Mouse (Mus musculus) CD4-positive, CD25-positive, alpha-beta regulatory T cell, adult 4 months (primary cell): ENCODE results near the gene Grin2d. TPM values are rescaled to one million over a fixed set of nuclear protein-coding genes. Genes with fewer than 3 reads are reported as not detected.

Experiments
- ATAC-seq: one replicate; pipeline ENCODE4 v1.8.0; 2017
- polyA plus RNA-seq, 2 experiments: library from polyadenylated mRNA; unstranded; fragments of 100-300 nt; shearing (Covaris generic); gene quantifications; one replicate each; pipeline ENCODE4 v1.2.1; 2017

The Grin2d gene
- polyA plus RNA-seq, 2 experiments from 2014 or later: 0.23 TPM; not detected in 1

DNA sequence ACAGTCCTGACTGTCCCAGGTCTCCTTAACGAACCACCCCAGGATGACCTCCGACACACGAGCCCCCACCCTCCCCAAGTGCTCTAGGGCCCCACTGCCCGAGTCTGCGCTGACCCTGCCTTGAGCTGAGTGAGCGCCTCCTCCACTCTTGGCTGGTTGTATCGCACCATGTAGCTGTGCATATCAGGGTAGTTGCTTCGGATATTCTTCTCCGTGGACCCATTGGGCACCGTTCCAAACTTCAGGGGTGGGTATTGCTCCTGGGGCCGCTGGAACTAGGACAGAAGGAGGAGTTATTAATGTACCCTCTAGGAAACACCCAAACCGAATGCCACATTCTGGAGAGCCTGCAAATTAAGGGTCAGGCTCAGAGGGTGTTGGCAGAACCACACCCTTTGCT, 25.1 kb downstream of the Grin2d start:
- ATAC-seq: no peak

DNA sequence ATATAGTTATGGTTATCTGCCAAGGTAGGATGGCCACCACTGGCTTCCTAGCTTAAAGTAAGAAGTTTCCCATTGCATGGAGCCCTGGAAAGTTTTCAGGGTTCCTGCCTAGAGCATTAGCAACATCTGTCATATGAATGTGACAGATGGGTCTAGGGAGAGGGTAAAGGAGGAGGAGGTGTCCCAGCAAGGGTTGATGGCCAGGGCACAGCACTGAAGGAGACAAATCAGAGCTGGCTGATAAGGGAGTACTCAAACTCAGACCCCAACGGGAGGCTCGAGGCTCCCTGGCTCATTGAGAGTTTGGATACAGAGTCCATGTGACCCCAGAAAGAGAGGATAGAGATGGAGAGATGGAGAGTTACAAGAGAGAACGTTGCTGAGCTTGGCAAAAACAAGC, 27.5 kb downstream of the Grin2d start:
- no peak for ATAC-seq

DNA sequence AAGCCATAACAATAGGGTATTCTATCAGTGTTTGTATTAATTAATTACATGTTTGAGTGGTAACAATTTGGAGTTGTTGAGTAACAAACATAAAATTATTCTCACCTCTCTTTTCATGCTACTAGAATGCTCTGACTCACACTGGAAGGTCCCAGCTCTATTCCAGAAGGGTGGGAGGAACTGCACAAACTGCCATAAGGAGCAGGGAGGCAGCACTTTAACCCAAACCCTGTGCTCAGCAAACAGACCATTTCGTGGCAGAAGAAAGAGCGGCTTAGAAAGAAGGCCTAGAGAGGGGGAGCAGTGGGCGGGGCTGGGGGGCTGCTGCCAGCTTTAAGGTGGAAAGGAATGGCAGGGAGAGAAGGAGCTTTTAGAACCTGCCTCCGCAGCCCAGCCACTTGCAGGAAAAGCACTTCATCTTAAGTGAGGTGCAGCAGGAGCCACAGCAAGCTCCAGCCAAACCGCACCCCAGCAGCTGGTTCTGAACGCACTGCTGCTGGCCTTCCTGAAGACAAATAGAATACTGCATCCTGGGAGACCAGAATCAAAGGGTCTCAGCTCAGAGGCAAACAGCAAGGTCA, 29.6 kb downstream of the Grin2d start:
- no peak for ATAC-seq

DNA sequence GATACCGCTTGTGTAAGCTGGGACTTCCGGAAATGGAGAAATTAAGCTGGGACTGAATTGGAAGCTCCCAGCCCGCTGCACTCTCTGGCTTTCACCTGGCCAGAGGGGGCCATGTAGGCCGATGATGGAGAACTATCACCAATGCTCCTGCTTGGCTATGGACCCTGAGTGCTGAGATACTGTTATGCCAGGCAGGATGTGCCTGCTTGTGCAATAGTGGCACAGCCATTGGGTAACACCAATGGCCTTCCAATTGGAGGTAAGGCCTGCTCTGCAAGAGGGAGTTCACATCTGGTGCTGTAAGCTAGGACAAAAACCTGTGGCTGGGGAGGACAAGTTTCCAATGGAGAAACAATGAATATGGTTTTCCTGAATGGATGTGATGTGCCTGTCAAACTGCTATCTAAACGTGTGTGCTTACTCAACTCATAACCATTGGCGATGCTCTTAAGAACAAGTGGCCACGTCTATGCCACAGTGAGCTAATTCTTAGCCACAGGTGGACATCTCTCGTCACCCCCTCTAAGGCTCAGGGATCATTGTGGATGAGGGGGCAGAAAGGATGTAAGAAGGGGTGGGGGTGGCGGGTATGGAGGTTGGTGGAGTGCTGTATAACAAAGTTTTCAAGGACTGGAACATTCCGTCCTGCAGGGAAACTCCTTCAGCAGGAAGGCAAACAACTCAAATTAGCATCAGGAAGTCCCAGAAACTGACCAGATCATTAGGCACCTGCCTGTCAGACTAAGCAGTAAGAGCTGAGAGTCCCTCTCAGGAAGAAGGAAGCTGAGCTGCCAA, 35.0 kb downstream of the Grin2d start:
- no peak for ATAC-seq

DNA sequence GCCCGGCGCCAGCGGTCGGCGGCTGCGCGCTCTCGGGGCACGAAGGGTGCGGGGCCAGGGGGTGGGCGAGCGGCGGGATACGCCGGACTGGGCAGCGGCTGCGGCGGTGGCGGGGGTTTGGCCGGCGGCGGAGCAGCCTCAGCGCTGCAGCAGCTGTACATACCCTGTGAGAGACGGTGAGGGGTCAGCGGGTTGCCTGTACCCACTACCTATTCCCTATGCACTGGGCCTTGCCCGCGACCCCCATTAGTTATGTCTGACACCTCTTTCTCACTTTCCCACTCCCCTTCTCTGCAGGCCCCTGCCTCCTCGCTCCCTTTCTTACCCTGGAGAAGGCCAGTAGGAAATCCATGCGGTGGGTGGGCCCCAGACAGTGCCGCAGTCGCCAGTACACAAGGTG, 44.3 kb downstream of the Grin2d start:
- ATAC-seq: no peak

DNA sequence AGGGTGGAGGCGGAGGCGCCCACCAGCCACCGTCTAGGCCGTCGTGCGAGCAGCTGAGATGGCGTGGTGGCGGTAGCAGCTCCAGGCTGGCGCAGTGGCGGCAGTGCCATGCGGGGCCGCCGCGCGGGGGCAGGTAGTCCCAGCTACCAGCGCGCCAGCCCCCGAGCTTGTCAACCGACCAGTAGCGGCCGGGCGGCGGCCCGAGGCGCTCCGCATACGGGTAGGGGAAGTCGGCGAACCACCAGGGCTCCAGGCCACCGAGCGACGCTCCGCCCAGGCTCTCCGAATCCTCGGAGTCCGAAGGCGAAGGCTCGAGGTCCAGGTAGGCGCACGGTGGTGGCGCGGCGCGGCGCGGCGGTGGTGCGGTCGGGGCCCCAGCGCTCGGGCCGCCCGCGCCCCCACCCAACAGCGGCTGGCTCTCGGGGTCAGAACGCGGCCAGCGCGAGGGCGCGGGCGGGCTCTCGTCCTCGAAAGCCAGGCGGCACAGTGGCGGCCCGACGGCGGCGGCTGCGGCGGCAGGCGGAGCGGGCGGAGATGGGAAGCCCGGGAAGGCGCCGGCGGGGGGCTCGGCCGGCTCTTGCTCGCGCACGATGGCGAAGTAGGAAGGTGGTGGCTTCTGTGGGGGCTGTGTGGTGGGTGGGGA, 44.9 kb downstream of the Grin2d start:
- ATAC-seq: no peak

DNA sequence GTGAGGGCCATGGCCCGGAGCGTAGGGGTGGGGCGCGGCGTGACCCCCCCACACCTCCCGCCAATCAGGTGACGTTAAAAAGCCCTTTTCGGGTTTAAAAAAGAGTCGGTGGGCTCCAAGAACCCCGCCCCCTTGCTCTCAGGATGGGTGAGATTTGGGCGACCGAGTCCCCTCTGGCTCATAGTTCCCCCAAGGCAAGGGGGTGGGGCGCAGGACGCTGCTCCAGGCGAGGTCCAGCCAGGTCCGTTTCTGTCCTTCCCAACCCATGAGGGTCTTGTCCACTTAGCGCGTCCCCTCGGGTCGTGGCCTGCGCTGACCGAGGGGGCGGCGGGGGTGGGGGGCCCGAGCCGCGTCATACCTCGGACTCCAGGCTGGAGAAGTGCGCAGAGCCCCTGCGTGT, 45.8 kb downstream of the Grin2d start:
- no peak for ATAC-seq

DNA sequence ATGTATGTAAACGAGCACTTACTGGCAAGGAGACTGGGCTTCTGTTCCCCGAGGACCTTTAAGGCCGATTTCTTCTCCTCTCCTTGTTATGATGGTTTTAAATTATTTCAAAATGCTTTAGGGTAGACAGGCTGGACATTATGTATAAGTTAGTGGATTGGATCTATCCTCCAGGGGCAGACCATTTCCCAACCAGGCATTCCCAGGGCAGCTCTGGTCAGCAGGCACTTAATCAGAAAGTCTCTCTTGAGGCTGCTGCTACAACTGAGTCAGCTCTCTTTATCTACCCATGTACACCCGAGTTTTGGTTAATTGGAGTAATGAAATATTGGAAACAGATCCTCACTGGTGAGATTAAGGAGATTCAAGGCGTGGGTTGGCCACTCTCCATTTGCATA, 47.1 kb downstream of the Grin2d start:
- ATAC-seq: no peak

DNA sequence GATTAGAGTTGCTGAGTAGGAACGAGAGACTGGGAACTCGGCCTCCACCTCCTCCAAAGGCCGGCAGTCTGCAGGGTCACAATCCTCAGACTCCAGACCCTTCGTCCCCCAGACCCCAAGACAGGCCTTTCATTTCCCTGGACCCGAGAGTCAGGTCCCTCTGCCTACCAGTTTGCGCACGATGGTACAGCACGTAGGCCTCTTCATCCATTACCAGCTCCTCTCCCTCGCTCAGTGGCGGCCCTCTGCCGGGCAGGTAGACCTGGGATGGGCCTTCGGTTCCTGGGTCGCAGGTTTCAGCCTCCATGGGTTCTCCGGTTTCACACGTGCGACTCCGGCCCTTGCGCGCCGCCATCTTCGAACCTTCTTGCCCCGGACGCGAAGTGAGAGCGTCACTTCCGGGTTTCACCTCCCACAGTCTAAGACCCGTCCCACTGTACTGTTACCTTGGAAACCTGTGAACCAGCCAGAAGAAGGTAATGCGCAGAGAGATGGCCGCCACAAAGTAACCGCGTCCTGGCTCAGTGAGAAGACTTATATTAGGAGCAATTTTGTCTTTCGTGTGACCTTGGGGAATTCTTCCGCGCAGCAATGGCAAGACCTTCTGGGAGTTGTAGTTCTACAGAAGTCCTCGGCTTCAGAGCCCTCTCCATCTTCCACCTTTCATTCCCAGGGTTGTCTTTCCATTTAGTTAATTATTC, 47.6 kb downstream of the Grin2d start, which contains the start of gene Grwd1:
Gene Grwd1 (minus strand): TSS at position 518 of the 701 bp plus-strand sequence.
- ATAC-seq: peak; percentile 100

DNA sequence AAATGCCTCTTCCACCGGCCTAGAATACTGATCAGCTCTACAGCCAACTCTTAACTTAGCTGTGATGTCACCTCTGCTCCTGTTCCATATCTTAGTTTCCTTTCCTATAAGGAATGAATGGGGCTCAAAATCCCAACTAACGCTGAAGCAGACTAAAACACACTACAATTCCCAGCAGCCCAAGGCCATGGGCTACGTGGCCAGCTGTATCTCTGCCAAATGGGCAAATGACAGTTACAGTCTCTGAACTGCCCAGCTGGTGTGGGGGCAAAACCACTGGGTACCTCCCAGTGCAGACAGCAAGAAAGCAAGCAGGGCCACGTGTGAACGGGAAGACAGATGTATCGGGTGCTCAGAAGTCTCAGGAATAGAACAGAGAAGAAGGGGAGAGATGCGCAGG, 51.5 kb downstream of the Grin2d start:
- ATAC-seq: no peak

DNA sequence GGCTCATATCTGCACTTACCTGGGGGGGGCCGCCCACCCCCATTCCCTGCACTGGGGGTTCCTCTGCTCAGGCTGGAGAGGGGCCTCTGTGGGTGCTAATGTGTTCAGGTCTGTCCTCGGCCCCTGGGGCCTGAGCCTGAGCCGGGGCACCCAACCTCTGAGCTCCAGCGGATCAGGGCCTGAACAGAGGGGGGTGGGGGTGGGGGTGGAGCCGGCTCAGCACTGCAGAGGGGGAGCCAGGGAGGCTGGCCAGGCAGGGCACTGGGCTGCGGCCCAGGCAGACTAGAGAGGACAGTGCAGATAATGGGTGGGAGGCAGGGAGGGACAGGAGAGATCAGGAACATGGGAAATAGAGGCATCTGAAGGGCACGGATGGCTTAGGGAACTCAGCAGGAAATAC, 53.6 kb downstream of the Grin2d start, which contains the start of gene Kcnj14:
Gene Kcnj14 (minus strand): TSS at position 185 of the 400 bp plus-strand sequence.
- no peak for ATAC-seq

DNA sequence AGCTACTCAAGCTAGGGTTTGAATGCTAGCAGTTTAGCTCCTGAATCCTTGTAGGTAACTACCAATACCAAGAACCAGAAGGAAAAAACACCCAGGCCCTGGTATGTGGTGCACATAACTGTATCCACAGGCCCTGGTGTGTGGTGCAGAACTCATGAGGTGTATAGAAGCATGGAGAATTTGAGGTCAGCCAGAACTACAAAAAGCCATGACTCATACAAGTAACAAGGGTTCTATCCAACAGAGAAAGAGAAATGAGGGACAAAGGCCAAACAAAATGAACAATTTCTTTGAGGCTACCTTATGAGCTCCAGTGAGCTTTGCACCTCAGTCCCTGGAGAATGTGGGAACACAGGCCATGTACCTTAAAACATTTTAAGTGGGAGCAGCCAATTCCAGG, 57.3 kb downstream of the Grin2d start:
- no peak for ATAC-seq

DNA sequence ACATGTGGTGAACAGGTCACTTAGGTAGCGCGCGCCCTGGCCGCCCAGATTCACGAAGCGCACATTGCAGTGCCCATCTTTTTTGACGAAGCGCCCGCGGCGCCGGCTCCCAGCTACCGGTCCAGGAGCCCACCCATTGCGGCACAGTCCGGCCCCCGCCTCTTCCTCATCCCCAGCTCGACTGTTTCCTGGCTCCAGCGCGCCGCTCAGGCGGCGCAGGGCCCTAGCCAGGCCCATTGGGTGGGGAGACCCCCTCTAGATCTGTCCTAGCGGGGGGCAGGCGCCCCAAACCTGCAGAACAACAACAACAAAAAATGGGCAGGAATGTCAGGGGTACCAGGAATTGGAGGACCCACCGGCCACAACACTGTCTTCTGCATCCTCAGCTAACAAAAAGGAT, 58.3 kb downstream of the Grin2d start:
- ATAC-seq: no peak

DNA sequence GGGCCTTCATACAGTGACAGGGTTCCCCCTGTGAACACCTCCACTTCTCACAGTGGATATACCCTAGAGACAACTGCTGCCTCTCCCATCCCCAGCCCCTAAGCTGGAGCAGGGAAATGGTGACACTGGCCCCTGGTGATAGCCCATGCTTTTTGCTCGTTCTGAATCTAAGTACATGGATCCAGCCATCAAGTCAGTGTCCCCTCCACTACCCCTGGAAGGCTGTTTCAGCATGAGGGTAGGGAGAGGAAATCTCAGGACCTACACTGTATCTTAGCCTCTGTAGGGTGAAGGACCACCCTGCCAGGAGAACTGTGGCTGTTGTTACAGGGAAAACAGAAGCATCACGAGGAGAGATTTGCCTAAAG, 62.2 kb downstream of the Grin2d start:
- no peak for ATAC-seq

DNA sequence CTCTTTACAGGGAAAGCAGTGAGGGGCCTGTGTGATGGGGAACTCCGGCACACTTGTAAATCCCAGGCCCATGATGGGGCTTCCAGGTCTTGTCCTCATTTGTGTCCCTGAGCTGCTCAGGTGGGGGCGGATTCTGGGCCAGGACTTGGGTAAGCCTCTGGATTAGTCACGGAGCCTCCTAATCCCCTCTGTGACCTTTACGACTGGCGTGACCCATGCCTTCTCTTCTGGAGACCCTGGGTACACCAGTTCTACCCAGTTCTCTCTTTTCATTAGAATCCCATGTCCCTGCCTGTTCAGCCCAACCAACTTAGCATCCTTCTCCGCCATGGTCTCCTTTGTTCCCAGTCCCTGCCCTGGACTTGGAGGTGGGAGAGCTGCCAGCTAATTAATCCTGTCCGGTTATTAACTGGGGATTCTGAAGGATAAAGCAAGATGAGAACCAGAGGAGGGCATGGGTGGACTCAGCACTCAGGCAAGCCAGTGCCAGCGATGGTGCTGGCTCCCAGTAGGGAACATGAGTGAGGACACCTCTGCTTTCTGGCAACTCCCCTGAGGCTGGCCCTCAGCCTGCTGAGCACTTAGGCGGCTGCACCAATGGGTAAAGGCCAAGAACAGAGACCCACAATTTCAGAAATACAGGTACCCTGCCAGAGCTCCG, 62.7 kb downstream of the Grin2d start:
- ATAC-seq: no peak

DNA sequence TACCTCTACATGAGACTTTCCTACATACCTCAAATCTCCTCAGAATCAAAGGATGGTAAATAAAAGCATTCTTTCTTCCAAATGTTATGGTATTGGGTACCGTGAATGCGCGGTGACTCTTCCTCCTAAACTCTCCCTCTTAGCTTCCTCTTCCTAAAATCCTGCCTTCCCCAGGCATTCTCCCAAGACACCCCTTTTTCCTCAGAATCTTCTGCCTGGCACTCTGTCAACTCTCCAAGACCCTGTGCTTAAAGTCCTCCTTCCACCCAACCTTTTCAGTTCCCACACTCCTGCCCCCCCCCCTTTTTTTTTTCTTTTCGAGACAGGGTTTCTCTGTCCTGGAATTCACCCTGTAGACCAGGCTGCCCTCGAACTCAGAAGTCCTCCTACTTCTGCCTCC, 63.3 kb downstream of the Grin2d start:
- ATAC-seq: no peak

DNA sequence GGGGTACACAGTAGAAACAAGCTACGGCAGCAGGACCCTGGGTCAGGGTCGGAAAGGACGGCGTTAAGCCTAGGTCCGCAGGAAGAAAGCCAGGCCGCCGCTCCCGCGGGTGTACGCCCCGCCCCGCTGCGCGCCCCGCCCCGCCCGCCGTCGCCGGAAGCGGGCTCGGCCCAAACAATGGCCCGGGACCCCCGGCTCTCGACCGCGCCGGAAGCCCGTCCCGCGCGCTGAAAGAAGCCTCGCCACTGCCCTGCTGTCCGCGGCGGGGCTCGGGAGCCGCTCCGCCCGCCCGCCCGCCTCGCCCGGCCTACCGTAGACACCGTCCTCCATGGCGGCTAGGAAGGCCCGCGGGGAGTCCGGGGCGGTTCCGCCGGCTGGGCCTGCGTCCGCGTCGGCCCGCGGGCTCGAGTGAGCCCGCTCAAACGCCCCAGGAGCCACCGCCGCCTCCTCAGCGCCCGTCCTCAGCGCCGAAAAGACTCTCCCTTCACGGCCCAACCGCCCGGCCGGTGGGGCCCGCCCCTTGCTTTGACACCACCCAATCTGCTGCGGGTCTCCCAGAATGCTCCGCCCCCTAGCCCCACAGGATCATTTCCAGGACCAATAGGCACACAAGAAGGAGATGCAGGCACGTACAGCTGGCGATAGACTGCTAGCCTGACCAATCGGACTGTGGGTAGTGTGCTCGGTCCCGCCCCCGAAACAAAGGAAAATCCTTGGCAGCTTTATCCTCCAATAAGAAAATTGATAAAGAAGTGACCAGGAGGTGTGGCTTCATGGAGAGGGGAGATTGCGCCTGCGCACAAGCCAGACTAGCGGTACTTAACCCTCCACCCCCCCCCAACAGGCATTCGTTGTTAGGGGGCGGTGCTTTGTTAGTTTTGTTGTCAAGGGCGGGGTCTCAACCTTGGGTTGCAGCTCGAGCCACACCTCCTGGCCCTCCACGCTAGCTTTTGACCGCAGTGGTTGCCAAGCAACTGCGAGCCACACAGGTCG, 64.1 kb downstream of the Grin2d start, which contains the start of gene Cyth2:
Gene Cyth2 (minus strand): TSS at position 795 of the 993 bp plus-strand sequence.
- peak; percentile 95 for ATAC-seq

DNA sequence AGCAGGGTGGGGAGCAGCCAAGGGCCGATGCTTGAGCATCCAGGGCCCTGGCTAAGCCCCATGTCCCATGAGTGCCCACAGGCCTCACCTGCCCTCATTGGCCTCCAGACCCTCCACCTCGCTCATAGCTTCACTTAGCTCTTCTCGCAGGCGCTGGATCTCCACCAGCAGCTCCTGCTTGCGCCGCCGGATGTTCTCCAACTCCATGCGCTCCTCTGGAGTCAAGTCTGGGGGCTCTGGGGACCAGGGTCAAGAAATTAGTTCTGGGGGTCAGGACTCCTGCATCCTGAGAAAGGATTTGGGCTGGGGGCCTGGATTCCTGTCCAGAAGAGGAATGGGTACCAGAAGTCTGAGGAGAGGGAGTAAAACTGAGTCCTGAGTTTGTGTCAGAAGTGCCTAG, 65.3 kb downstream of the Grin2d start:
- ATAC-seq: no peak

DNA sequence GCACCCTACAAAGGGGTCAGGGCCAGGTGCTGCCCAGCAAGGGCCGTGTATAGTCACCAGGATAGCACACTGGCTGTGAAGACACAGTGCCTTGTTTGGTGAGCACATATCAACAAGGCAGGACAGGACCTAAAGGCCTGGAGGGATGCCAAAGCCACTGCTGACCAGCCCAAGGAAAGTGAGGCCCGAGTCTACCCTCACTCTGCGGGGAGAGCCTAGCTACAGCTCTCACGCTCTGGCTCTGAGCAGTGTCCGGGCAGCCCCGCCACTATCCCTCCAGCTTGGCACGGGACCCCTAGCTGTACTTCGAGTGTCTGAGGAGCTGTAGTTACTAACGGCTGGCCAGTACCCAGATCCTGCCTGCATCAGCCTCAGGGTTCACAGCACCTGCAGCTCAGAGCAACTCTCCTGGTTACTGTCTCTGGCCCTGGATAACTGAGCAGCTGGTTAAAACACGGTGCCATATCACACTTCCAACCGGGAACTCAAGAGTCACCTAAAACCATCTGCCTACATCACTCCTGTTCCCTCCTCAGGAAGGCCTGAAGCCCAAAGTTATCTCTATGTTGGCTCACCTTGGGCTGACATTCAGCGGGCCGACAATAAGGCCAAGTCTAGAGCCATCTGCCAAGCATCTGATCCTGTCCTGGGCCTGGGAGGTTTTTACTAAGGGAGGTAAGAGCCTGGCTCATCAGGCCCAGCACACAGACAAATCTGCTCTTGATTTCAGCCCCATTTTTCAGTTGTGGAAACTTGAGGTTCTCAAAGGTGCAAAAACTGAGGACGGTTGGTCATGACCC, 68.7 kb downstream of the Grin2d start:
- ATAC-seq: no peak

DNA sequence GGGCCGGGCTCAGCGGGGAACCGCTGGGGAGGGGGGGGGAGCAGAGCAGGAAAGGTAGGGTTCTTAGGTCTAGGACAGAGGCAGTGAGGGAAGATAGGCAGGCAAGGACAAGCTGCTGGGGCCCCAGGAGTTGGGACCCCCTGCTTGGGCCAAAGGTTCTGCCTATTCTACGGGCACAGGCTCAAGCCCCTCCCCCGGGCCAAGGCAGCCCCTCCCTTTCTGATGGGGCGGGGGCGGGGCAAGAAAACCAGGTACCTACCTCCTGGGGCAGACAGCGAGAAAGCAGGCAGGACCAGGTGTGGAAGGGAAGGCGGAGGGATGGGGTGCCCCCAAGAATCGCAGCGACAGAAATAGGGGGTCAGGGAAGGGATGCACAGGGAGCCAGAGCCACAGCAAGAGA, 69.7 kb downstream of the Grin2d start:
- ATAC-seq: no peak

DNA sequence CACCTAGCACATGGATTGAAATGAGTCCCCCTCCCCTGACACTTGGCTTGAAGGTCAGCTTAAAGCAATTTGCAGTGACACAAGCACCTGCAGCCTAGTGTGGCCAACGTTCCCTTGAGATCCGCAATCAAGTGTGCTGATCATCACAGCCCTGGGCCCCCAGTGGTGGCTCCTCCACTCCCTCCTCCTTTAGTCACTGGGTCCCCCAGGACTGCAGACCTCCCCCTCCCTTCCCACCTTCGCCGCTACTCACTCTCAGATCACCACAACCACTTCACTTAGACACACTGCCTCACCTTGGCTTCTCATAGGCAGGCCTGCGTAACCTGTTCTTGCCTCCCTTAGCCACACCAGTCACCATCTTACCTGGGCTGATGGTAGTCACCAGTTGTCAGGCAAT, 72.2 kb downstream of the Grin2d start:
- no peak for ATAC-seq
